Mouse (Mus musculus) liver, adult 2 months (tissue): ENCODE results near the gene Gm20388. TPM values are rescaled to one million over a fixed set of nuclear protein-coding genes. Genes with fewer than 3 reads are reported as not detected.
A peak's percentile ranks its signal among the peaks of the same experiment; 100 is the strongest.

Experiments
- DNase-seq: peaks from one replicate; pipeline ENCODE4 v3.0.0-alpha.2; 2011; ENCODE audit warnings: low read depth, low spot score; ENCODE audit errors: extremely low read depth
- H3K27ac ChIP-seq: fragments of 200-500 bp; replicated peaks from 2 replicates; pipeline ENCODE4 v1.5.1; 2012; ENCODE audit warnings: low read depth, mild to moderate bottlenecking, control low read depth, inconsistent platforms, low read length; ENCODE audit not compliant: insufficient read depth
- H3K27me3 ChIP-seq: fragments of 200-500 bp; 2 replicates; pipeline ENCODE4 v1.6.1; 2012; ENCODE audit warnings: mild to moderate bottlenecking, moderate library complexity, low read length, inconsistent platforms; ENCODE audit not compliant: control insufficient read depth, insufficient read depth
- H3K36me3 ChIP-seq: fragments of 200-500 bp; 2 replicates; pipeline ENCODE4 v1.6.1; 2012; ENCODE audit warnings: low read length, inconsistent platforms; ENCODE audit not compliant: control insufficient read depth, insufficient read depth
- H3K4me1 ChIP-seq: fragments of 200-500 bp; 2 replicates; pipeline ENCODE4 v1.6.1; 2011; ENCODE audit warnings: low read length; ENCODE audit not compliant: control insufficient read depth, insufficient read depth
- H3K4me3 ChIP-seq: fragments of 200-500 bp; 2 replicates; pipeline ENCODE4 v1.5.1; 2011; ENCODE audit warnings: low read depth, mild to moderate bottlenecking, control low read depth, low read length, moderate library complexity; ENCODE audit not compliant: insufficient read depth
- H3K79me2 ChIP-seq: fragments of 200-500 bp; 2 replicates; pipeline ENCODE4 v1.6.1; 2012; ENCODE audit warnings: inconsistent platforms, mild to moderate bottlenecking, low read length, moderate library complexity; ENCODE audit not compliant: control insufficient read depth, insufficient read depth
- H3K9ac ChIP-seq: fragments of 200-500 bp; 2 replicates; pipeline ENCODE4 v1.6.1; 2012; ENCODE audit warnings: low read depth, mild to moderate bottlenecking, control low read depth, inconsistent platforms, low read length
- CTCF ChIP-seq: fragments of 200-500 bp; IDR thresholded peaks from 2 replicates; pipeline ENCODE4 v1.5.1; 2011; ENCODE audit warnings: low read depth, low read length, control low read depth
- POLR2A ChIP-seq: fragments of 200-500 bp; IDR thresholded peaks from 2 replicates; pipeline ENCODE4 v1.6.1; 2011; ENCODE audit warnings: low read length, control low read depth; ENCODE audit not compliant: insufficient read depth; ENCODE audit errors: extremely low read depth
- WGBS: fragments of 180-500 bp; shearing (Covaris S2); methylation state at CpG from one replicate; pipeline ENCODE4 v1.1.7; 2018; 5-methylcytosine and 5-hydroxymethylcytosine counted together
- polyA plus RNA-seq: library from polyadenylated mRNA; depleted of rRNA; stranded (reverse); fragments of >200 nt; gene quantifications from 2 replicates; pipeline ENCODE4 v1.2.3, GENCODE M21; 2012
- total RNA-seq: library from RNA; depleted of rRNA; stranded (reverse); fragments of >200 nt; gene quantifications from 2 replicates; pipeline ENCODE4 v1.2.3, GENCODE M21; 2014

The Gm20388 gene
- total and polyA plus RNA-seq, 2 experiments = 6.4 to 19.9 TPM

GRCm38 (mm10) chr8:120591587-120592292 lies 681.1 kb downstream of the Gm20388 start:
- TF ChIP-seq POLR2A (no peak), CTCF (no peak)
- Histone ChIP-seq H3K79me2 (no peaks in the 10 kb centered on the region), H3K27ac (no peak overlapping the region), H3K27me3 (no peaks in the 10 kb centered on the region), H3K4me1 (0 out of 2 replicates have a peak, but pooled peaks cover 1% of the 10 kb centered on the region), H3K9ac (no peak overlapping the region), H3K4me3 (no peak overlapping the region), H3K36me3 (no peaks in the 10 kb centered on the region)
- 22% methylated on average over 10 of the region's 10 CpGs for WGBS
- peak; percentile 15 for DNase-seq

- Histone ChIP-seq H3K4me3 (no peak overlapping the region), H3K36me3 (no peaks in the 10 kb centered on the region), H3K9ac (no peak overlapping the region), H3K27me3 (no peaks in the 10 kb centered on the region), H3K4me1 (0 out of 2 replicates have a peak, but pooled peaks cover 1% of the 10 kb centered on the region), H3K79me2 (no peaks in the 10 kb centered on the region), H3K27ac (no peak overlapping the region)
- DNase-seq = no peak
- 85% methylated on average over 5 of the region's 5 CpGs for WGBS
- TF ChIP-seq POLR2A (no peak), CTCF (peak; percentile 67)
Observed at GRCm38 (mm10) chr8:120594571-120594970, 683.9 kb downstream of the Gm20388 start.

- peak; percentile 85 for TF ChIP-seq CTCF
- no peak for TF ChIP-seq POLR2A
- Histone ChIP-seq H3K27ac (no peak overlapping the region), H3K79me2 (no peaks in the 10 kb centered on the region), H3K4me1 (no peaks in the 10 kb centered on the region), H3K36me3 (no peaks in the 10 kb centered on the region), H3K27me3 (no peaks in the 10 kb centered on the region), H3K9ac (no peak overlapping the region), H3K4me3 (no peak overlapping the region)
- DNase-seq = peak; percentile 52
- 11% methylated on average over 5 of the region's 5 CpGs for WGBS
Observed at GRCm38 (mm10) chr8:120595963-120596362, 685.3 kb downstream of the Gm20388 start.

- DNase-seq = no peak
- H3K36me3 ChIP-seq = no peaks in the 10 kb centered on the region
- H3K9ac ChIP-seq = no peak overlapping the region
- H3K27ac ChIP-seq = no peak overlapping the region
- WGBS = 71% methylated on average over 24 of the region's 24 CpGs
- no peaks in the 10 kb centered on the region for H3K4me1 ChIP-seq
- H3K27me3 ChIP-seq = no peaks in the 10 kb centered on the region
- H3K79me2 ChIP-seq = no peaks in the 10 kb centered on the region
- TF ChIP-seq POLR2A (no peak), CTCF (no peak)
- H3K4me3 ChIP-seq = no peak overlapping the region
Observed at GRCm38 (mm10) chr8:120598579-120598978, 687.9 kb downstream of the Gm20388 start.

GRCm38 (mm10) chr8:120599504-120599903 lies 688.9 kb downstream of the Gm20388 start:
- no peaks in the 10 kb centered on the region for H3K79me2 ChIP-seq
- no peaks in the 10 kb centered on the region for H3K27me3 ChIP-seq
- H3K36me3 ChIP-seq = no peaks in the 10 kb centered on the region
- H3K4me3 ChIP-seq = no peak overlapping the region
- DNase-seq = peak; percentile 69
- no peak overlapping the region for H3K27ac ChIP-seq
- WGBS = 32% methylated on average over 7 of the region's 7 CpGs
- H3K4me1 ChIP-seq = no peaks in the 10 kb centered on the region
- TF ChIP-seq POLR2A (no peak), CTCF (peak; percentile 90)
- no peak overlapping the region for H3K9ac ChIP-seq

- DNase-seq = no peak
- H3K27me3 ChIP-seq = no peaks in the 10 kb centered on the region
- no peaks in the 10 kb centered on the region for H3K79me2 ChIP-seq
- TF ChIP-seq CTCF = no peak
- TF ChIP-seq POLR2A = no peak
- 84% methylated on average over 6 of the region's 6 CpGs for WGBS
- H3K36me3 ChIP-seq = no peaks in the 10 kb centered on the region
- H3K27ac ChIP-seq = no peak overlapping the region
- no peak overlapping the region for H3K4me3 ChIP-seq
- H3K4me1 ChIP-seq = no peaks in the 10 kb centered on the region
- no peak overlapping the region for H3K9ac ChIP-seq
Observed at GRCm38 (mm10) chr8:120602672-120603071, 692.0 kb downstream of the Gm20388 start.
